Mouse (Mus musculus) G1E (cell line): ENCODE results near the gene Alyref2. TPM values are rescaled to one million over a fixed set of nuclear protein-coding genes. Genes with fewer than 3 reads are reported as not detected.
A peak's percentile ranks its signal among the peaks of the same experiment; 100 is the strongest.

Source experiments
- ATAC-seq: 2 replicates; pipeline ENCODE4 v1.8.0; 2016; ENCODE audit warnings: mild to moderate bottlenecking; ENCODE audit not compliant: insufficient number of reproducible peaks, poor library complexity, low FRiP score, severe bottlenecking; ENCODE audit errors: extremely low read depth
- DNase-seq: peaks from one replicate; pipeline ENCODE4 v3.0.0; 2012; ENCODE audit warnings: low spot score
- H3K27me3 ChIP-seq: 2 replicates; pipeline ENCODE4 v1.6.1; 2012; ENCODE audit warnings: mild to moderate bottlenecking, low read length, inconsistent platforms; ENCODE audit not compliant: insufficient read depth
- H3K36me3 ChIP-seq: replicated peaks from 2 replicates; pipeline ENCODE3; 2012; ENCODE audit warnings: mild to moderate bottlenecking, inconsistent platforms
- H3K4me1 ChIP-seq: 2 replicates; pipeline ENCODE4 v1.6.1; 2012; ENCODE audit warnings: low read depth, low read length, inconsistent platforms, mixed read lengths; ENCODE audit not compliant: insufficient read depth
- H3K4me3 ChIP-seq: 2 replicates; pipeline ENCODE4 v1.5.1; 2012; ENCODE audit warnings: low read depth, mild to moderate bottlenecking, inconsistent platforms, low read length, moderate library complexity, mixed read lengths
- H3K9me3 ChIP-seq: replicated peaks from 2 replicates; pipeline ENCODE4 v1.6.1; 2012; ENCODE audit warnings: inconsistent platforms
- CTCF ChIP-seq: IDR thresholded peaks from 2 replicates; pipeline ENCODE4 v1.5.1; 2012; ENCODE audit warnings: low read depth, low read length, inconsistent platforms, mixed read lengths
- GATA1 ChIP-seq: IDR thresholded peaks from 2 replicates; pipeline ENCODE4 v1.6.1; 2012; ENCODE audit warnings: borderline replicate concordance, low read length, inconsistent platforms, mixed read lengths
- GATA2 ChIP-seq: IDR thresholded peaks from 2 replicates; pipeline ENCODE4 v1.6.1; 2012; ENCODE audit warnings: low read depth, low read length, inconsistent platforms, borderline replicate concordance
- POLR2AphosphoS5 ChIP-seq: IDR thresholded peaks from 2 replicates; pipeline ENCODE4 v1.6.1; 2012; ENCODE audit warnings: low read depth, low read length, inconsistent platforms; ENCODE audit not compliant: insufficient replicate concordance
- TAL1 ChIP-seq: conservative IDR thresholded peaks from 2 replicates; pipeline ENCODE4 v1.6.1; 2012; ENCODE audit warnings: low read depth, low read length, inconsistent platforms, mixed read lengths
- polyA plus RNA-seq: library from polyadenylated mRNA; stranded (reverse); fragments of >175 nt; gene quantifications from 2 replicates; pipeline ENCODE4 v1.2.3, GENCODE M21; 2012
- total RNA-seq, 2 experiments: library from RNA; stranded (forward) in 1 of 2; stranded (reverse) in 1 of 2; fragments of 200-1000 nt in 1 of 2; fragments of >200 nt in 1 of 2; fragmentation: Nextera tagmentation in 1 of 2; gene quantifications; 2 replicates each; pipeline ENCODE4 v1.2.3; 2014 to 2017

The Alyref2 gene
- total and polyA plus RNA-seq, 3 experiments, result 5.7 to 10.7 (median 6.6) TPM

DNA sequence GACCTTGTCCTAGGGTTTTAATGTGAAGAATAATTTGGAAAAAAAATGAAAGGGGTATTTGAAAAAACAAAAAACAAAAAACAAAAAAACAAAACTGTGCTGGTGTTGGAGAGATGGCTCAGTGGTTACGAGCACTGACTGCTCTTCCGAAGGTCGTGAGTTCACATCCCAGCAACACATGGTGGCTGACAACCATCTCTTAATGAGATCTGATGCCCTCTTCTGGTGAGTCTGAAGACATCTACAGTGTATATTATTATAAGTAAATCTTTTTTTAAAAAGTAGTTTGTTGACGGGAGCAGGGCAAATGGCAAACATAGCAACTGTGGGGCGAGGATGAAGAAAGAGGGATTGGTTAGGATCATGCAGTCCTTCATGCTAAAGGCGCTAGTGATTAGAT is 7.9 kb upstream of the Alyref2 start:
- no peaks in the 10 kb centered on the region for H3K36me3 ChIP-seq
- peaks cover 5% of the 10 kb centered on the region for H3K4me1 ChIP-seq
- H3K9me3 ChIP-seq, result no peaks in the 10 kb centered on the region
- TF ChIP-seq POLR2AphosphoS5 (no peak), GATA1 (no peak), GATA2 (no peak), CTCF (no peak)
- no peak for ATAC-seq
- no peaks in the 10 kb centered on the region; the same call in 1 of the 2 replicates for H3K27me3 ChIP-seq
- DNase-seq, result no peak
- H3K4me3 ChIP-seq, result no peak overlapping the region

DNA sequence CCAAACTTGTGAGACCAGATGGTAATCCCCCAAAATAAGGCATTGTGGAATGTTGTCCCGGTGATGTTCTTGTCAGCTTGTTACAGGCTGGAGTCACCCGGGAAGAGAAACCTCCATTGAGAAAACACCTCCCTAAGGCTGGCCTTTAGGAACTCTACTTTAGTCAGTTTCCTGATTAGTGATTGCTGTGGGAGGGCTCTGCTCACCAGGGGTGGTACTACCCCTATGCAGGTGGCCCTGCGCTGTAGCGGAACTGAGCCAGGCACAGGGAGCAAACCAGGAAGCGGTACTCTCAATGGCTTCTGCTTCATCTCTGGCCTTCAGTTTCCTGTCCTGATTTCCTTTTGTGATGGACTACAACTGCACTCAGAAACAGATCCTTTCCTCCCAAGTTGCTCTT is 3.4 kb upstream of the Alyref2 start:
- Histone ChIP-seq H3K36me3 (no peaks in the 10 kb centered on the region), H3K9me3 (no peaks in the 10 kb centered on the region), H3K27me3 (no peaks in the 10 kb centered on the region), H3K4me3 (no peak overlapping the region), H3K4me1 (peaks cover 27% of the 10 kb centered on the region)
- TF ChIP-seq GATA1 (no peak), POLR2AphosphoS5 (no peak), CTCF (no peak), TAL1 (no peak), GATA2 (no peak)
- no peak for DNase-seq
- ATAC-seq, result no peak

DNA sequence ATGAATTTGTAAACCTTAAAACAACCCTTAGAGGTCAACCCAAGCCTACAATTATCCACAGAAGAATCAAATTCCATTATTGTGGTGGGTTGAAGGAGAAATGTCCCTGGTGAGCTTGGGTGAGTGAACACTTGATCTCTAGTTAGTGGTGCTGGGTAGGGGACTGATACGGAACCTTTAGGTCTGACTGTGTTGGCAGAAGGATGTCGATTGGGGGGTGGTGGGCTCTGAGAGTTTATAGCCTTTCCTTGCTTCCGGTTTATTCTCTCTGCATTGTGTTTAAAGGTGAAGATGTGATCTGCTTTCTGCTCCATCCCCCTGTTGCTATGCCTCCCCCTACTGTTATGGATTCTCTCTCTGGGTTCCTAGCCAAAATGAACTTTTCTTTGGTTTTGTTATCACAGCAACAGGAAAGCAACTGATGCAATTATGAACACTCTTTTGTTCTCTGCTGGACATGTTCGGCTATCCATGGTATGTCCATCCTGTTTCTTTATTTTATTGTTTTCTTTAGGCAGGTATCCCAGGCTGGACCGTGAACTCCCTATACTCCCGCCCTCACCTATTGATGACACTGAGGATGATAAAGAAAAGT is 2.2 kb upstream of the Alyref2 start:
- ATAC-seq (no peak), DNase-seq (no peak)
- Histone ChIP-seq H3K4me1 (peaks cover 36% of the 10 kb centered on the region), H3K9me3 (no peaks in the 10 kb centered on the region), H3K36me3 (no peaks in the 10 kb centered on the region), H3K4me3 (no peak overlapping the region), H3K27me3 (no peaks in the 10 kb centered on the region)
- no peak for TF ChIP-seq POLR2AphosphoS5
- no peak for TF ChIP-seq CTCF
- TF ChIP-seq GATA1, result no peak
- TF ChIP-seq TAL1, result no peak
- no peak for TF ChIP-seq GATA2

DNA sequence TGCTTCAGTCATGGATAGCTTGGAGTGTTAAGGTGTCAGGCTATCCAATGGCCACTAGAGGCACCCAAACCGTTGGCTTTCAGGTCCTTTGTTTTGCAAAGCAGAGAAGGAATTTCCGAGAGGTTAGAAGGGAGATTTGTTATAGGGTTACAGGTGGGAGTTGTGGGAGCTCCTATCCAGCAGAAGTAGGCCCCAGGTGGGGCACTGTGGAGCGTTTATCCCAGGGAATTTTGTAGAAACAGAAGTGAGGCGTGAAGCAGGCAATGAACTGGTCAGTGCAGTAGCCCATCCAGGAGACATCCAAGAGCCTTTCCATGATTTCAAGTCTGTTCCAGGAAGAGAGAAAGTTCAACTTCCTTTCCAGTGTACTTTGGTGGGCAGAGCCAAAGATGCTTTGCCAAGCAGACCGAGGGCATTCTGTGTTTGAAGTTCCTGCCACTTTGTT is 1.6 kb upstream of the Alyref2 start:
- Histone ChIP-seq H3K4me1 (peaks cover 36% of the 10 kb centered on the region), H3K36me3 (no peaks in the 10 kb centered on the region), H3K9me3 (no peaks in the 10 kb centered on the region), H3K27me3 (no peaks in the 10 kb centered on the region), H3K4me3 (no peak overlapping the region)
- DNase-seq (no peak), ATAC-seq (no peak)
- no peak for TF ChIP-seq GATA2

DNA sequence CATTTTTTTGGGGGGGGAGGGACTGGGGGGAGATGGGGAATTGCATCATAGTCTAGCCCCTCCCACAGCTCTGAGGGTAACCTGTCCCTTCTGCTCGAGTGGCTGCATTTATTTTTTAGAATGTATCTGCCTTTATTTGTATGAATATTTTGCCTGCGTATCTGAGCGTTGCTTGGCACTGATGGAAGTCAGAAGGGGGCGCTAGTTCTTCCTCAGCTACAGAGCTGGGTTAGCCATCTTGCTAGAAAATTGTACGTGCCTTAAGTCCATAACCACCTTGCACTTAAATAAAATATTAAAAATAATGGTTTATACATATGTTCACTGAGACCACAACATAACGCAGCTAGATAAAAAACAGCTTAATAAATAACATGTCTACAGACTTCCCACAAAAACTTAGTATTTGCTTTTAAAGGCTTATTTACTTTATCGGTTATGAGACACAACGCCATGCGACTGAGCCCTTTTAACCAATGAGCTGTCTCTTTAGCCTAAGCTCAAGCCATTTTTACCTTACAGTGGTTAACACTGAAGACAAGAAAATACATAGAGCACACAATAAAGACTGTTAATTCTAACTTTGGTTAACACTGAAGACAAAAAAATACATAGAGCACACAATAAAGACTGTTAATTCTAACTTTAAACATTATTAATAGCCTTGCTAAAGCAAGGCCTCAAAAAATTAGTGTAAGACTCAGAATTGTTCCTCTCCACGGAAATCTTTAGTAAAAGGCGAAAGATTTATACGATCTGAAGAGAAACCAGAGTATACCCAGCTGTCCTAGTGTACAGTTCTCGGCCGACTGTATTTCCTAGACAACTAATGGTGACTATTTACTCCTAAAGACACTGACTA is 659 bp upstream of the Alyref2 start:
- Histone ChIP-seq H3K4me3 (no peak overlapping the region), H3K9me3 (no peaks in the 10 kb centered on the region), H3K4me1 (peaks cover 36% of the 10 kb centered on the region), H3K36me3 (peaks cover 3% of the 10 kb centered on the region), H3K27me3 (no peaks in the 10 kb centered on the region)
- TF ChIP-seq CTCF, result peak; percentile 12; the same call in 1 of the 2 replicates
- no peak for TF ChIP-seq TAL1
- TF ChIP-seq GATA1, result no peak
- TF ChIP-seq POLR2AphosphoS5, result peak; percentile 94; the same call in 1 of the 2 replicates
- TF ChIP-seq GATA2, result no peak
- DNase-seq (no peak), ATAC-seq (peak; percentile 67)

DNA sequence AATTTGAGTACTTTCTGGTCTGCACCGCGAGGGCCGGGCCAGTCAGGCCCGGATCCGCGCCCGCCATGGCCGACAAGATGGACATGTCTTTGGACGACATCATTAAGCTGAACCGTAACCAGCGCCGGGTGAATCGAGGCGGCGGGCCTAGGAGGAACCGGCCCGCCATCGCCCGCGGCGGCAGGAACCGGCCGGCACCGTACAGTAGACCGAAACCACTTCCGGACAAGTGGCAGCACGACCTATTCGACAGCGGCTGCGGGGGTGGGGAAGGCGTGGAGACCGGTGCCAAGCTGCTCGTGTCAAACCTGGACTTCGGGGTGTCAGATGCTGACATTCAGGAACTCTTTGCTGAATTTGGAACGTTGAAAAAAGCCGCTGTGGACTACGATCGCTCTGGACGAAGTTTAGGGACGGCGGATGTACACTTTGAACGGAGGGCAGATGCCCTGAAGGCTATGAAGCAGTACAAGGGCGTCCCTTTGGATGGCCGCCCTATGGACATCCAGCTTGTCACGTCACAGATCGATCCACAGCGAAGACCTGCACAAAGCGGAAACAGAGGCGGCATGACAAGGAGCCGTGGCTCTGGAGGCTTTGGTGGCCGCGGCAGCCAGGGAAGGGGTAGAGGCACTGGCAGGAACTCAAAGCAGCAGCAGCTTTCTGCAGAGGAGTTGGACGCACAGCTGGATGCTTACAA is 464 bp downstream of the Alyref2 start:
- ATAC-seq, result peak; percentile 31
- Histone ChIP-seq H3K36me3 (peaks cover 3% of the 10 kb centered on the region), H3K9me3 (no peaks in the 10 kb centered on the region), H3K27me3 (no peaks in the 10 kb centered on the region), H3K4me1 (peaks cover 36% of the 10 kb centered on the region), H3K4me3 (peak overlapping the region; percentile 79)
- TF ChIP-seq POLR2AphosphoS5 (0 out of 2 replicates have a peak, but pooled peaks have one; percentile 28), CTCF (no peak)
- DNase-seq, result peak; percentile 44
